Mouse (Mus musculus): ENCODE results near the gene Uchl4. TPM values are rescaled to one million over a fixed set of nuclear protein-coding genes. Genes with fewer than 3 reads are reported as not detected.

Gene Uchl4
- polyA plus RNA-seq, 1 experiment from 2014 or later, result 3.1 TPM

- Histone ChIP-seq H3K9ac (peak overlapping the region; percentile 90), H3K4me1 (replicated peaks) (peaks cover 9% of the 10 kb centered on the region), H3K27ac (peak overlapping the region; percentile 87), H3K4me2 (peak overlapping the region; percentile 67), H3K36me3 (no peaks in the 10 kb centered on the region), H3K9me3 (no peaks in the 10 kb centered on the region), H3K27me3 (no peaks in the 10 kb centered on the region), H3K4me3 (peak overlapping the region; percentile 81)
- WGBS, result under 1% methylated on average over 24 of the region's 24 CpGs
- ATAC-seq (ENCODE audit: low FRiP score), result peak; percentile 93
Measured at GRCm38 (mm10) chr9:64281781-64282178, 46.8 kb downstream of the Uchl4 start.

DNA sequence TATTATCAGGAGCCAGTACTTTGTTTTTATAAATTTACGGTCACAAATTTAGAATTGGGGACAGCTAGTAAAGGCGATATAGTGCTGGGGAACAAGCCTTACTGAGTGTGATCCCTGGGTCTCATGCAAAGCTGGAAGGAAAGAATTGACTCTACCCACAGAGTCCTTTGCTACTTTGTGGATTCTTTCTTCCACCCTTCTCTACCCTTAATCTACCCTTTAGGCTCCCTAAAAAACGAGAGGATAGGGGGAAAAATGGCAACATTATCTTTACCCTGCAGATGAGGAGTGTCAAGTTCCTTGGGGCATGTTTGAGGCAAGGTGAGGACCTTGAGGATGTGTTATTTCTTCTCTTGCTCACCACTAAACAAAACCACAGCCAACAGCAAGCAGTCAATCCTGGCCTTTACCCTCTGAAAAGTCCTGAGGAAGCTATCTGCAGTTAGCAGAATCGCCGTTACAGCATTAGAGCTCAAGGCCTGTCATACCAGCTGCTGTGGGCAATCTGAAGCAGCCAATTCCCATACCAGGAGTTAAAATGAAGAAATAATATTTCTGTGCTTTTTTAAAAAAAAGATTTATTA is 47.5 kb downstream of the Uchl4 start:
- no peaks in the 10 kb centered on the region for H3K9me3 ChIP-seq
- peaks cover 9% of the 10 kb centered on the region for H3K4me1 ChIP-seq (replicated peaks)
- WGBS, result 70% methylated on average over 5 of the region's 5 CpGs
- H3K27me3 ChIP-seq, result no peaks in the 10 kb centered on the region
- no peak for ATAC-seq (ENCODE audit: low FRiP score)
- no peaks in the 10 kb centered on the region for H3K36me3 ChIP-seq
- peak overlapping the region; percentile 67 for H3K4me2 ChIP-seq
- H3K4me3 ChIP-seq, result peak overlapping the region; percentile 81
- H3K27ac ChIP-seq, result no peak overlapping the region
- H3K9ac ChIP-seq, result peak overlapping the region; percentile 90

Small RNA genes lying within 50 kb of the gene (microRNA-seq; reads per million reads assigned to microRNA genes)
- not detected for gene Gm24106

Other genes starting within 250 kb of the Uchl4 start
- gene Smad6, start 213.1 kb upstream of the Uchl4 start, polyA plus RNA-seq (2015; fragmentation: Nextera tagmentation; extraction: Ambion mirVana), result 2.3 and 2.8 TPM in 2 replicates
- 0.12 TPM in 1 of 2 replicates, not detected in the other for gene Lctl, start 118.1 kb upstream of the Uchl4 start, polyA plus RNA-seq (2015; fragmentation: Nextera tagmentation; extraction: Ambion mirVana)
- 6.5 and 7.3 TPM in 2 replicates for gene Zwilch, start 62.1 kb upstream of the Uchl4 start, polyA plus RNA-seq (2015; fragmentation: Nextera tagmentation; extraction: Ambion mirVana)
- 659 and 664 TPM in 2 replicates for gene Rpl4, start 61.8 kb upstream of the Uchl4 start, polyA plus RNA-seq (2015; fragmentation: Nextera tagmentation; extraction: Ambion mirVana)
- gene Snapc5, start 55.9 kb upstream of the Uchl4 start, polyA plus RNA-seq (2015; fragmentation: Nextera tagmentation; extraction: Ambion mirVana), result 40.5 and 40.8 TPM in 2 replicates
- 51.2 and 52.0 TPM in 2 replicates for gene Map2k1, start 18.4 kb downstream of the Uchl4 start, polyA plus RNA-seq (2015; fragmentation: Nextera tagmentation; extraction: Ambion mirVana)
- 88.3 and 90.3 TPM in 2 replicates for gene Tipin, start 46.4 kb downstream of the Uchl4 start, polyA plus RNA-seq (2015; fragmentation: Nextera tagmentation; extraction: Ambion mirVana)
- 20.1 and 21.4 TPM in 2 replicates for gene Dis3l, start 106.1 kb downstream of the Uchl4 start, polyA plus RNA-seq (2015; fragmentation: Nextera tagmentation; extraction: Ambion mirVana)
- 14.7 and 15.7 TPM in 2 replicates for gene Megf11, start 150.4 kb downstream of the Uchl4 start, polyA plus RNA-seq (2015; fragmentation: Nextera tagmentation; extraction: Ambion mirVana)

All from hindbrain, embryonic 13.5 days (tissue).